Mouse (Mus musculus) left cerebral cortex, postnatal 36 days (tissue): ENCODE data around the gene Folr1. TPM values are rescaled to one million over a fixed set of nuclear protein-coding genes. Genes with fewer than 3 reads are reported as not detected.

ENCODE experiments used
- DNase-seq, 2 experiments: peaks; one replicate each; pipeline ENCODE4 v3.0.0; 2021 to 2022; ENCODE audit warnings: low spot score in 2 of 2, mixed read lengths in 1 of 2
- intact Hi-C: fragments of 180-260 bp; cut with DNase I; formaldehyde crosslinking; loops from one replicate; pipeline ENCODE4 v1.15.1; 2025
- total RNA-seq, 2 experiments: library from RNA; stranded (reverse); gene quantifications; 2 replicates each; pipeline ENCODE4 v1.2.3; 2021

Gene Folr1
- total RNA-seq: 1 to 10 TPM; 1.0 to 1.2 TPM

GRCm38 (mm10) chr7:101870629-101871028 is at the start of gene Folr1:
Folr1 (minus strand) TSS chr7:101870788.
- intact Hi-C loops: no loop called here
- no peak for DNase-seq

GRCm38 (mm10) chr7:101918071-101918470 is 47.5 kb upstream of the Folr1 start:
- intact Hi-C loops: loop anchor here (5.0 kb wide), 1 partner anchor 164 kb away; the partner anchor contains the start of gene Trpc2
- peak; percentile 30 to 59 for DNase-seq

- intact Hi-C loops: no loop called here
- no peak for DNase-seq
These were observed 41.4 kb upstream of the Folr1 start for GRCm38 (mm10) chr7:101911982-101912381.

- intact Hi-C loops: no loop called here
- DNase-seq: no peak
These were observed 39.5 kb upstream of the Folr1 start for GRCm38 (mm10) chr7:101910138-101910537.

GRCm38 (mm10) chr7:101908367-101908766 is 37.8 kb upstream of the Folr1 start:
- intact Hi-C loops: no loop called here

GRCm38 (mm10) chr7:101906696-101907095 is 36.1 kb upstream of the Folr1 start:
- DNase-seq: no peak
- intact Hi-C loops: loop anchor here (1.0 kb wide), 1 partner anchor 27 kb away; the partner anchor contains the start of gene Lrrc51

More at GRCm38 (mm10) chr7:101908367-101908766, 37.8 kb upstream of the Folr1 start:
- no peak for DNase-seq

GRCm38 (mm10) chr7:101906287-101906681 is 35.7 kb upstream of the Folr1 start, which contains the start of gene Tomt:
Tomt (minus strand) TSS chr7:101906359.
- intact Hi-C loops: loop anchor here (1.0 kb wide), 1 partner anchor 27 kb away; the partner anchor contains the start of gene Lrrc51
- DNase-seq: no peak

DNA sequence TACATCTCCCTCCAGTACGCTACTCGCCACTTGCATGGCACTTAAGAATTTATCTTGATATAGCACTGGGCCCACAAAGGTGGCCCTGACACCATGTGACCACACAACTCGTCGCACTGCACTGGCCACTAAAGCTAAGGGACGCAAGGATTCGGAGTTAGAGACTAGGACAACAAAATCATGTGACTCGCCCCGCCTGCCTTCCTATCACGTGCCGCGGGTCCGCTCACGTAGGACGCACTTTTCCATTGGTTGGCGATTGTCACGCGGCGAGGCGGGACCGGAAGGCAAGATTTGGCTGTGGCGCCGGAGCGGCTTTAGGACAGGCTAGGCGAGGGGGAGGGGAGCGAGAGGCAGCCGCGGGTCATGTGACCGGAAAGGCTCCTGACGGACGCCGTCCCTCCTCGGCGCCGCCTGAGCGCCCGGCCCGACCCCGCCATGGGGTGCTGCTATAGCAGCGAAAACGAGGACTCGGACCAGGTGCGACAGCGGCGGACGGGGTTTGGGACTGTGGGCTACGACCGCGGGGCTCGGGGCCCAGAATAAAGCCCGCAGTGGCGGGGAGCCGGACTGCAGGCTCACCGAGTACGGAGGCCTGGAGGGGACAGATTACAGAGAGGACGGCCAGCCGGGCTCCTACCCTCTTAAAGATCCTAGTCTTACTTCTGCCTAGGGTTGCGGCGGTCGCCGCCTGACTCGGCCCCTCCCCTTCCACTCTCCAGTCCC is 35.1 kb upstream of the Folr1 start, which contains the start of gene Lamtor1:
Gene Lamtor1, plus strand, starts transcription at position 344 of the 726 bp plus-strand sequence.
- intact Hi-C loops: loop anchor here (1.0 kb wide), 2 partner anchors 9 to 28 kb away; partner anchors contain the start of gene Lrrc51
- DNase-seq: peak; percentile 100

- intact Hi-C loops: no loop called here
These were observed 32.3 kb upstream of the Folr1 start for GRCm38 (mm10) chr7:101902846-101903245.

GRCm38 (mm10) chr7:101901969-101902368 is 31.4 kb upstream of the Folr1 start:
- intact Hi-C loops: no loop called here
- no peak for DNase-seq

More at GRCm38 (mm10) chr7:101902846-101903245, 32.3 kb upstream of the Folr1 start:
- no peak for DNase-seq

DNA sequence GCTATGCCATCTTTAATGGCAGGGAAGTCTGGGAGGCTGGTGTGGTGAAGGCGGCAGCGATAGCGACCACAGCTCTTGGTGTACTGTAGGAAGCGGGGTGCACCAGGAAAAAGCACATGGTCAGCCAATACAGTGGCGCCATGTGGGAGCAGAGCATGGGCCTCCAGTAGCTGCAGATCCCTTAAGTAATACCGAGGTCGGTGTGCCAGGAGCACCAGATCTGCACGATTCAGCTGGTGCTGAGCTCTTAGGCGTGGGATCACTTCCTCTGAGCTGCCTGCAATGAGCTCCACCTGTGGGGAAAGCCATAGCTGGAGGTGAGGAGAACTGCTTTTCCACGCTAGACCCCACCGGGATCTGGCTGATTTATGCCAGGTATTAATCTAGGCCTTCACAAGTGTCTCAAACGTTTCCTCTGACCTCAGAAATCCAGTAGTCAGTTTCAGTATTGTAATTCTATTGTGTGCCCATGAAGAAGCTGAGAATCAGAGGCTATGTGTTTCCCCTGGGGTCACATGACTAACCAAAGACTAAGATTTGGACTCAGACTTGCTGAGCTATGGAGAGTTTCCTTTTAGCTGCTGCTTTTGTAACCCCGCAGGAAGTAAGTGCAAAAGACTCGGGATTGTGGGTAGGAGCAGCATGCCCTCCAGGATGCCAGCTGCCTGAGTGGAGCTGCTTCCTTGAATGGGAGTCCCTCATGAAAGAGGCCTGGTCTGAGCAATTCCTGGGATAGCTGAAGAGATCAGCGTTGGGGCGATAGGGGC is 29.9 kb upstream of the Folr1 start:
- intact Hi-C loops: no loop called here
- no peak for DNase-seq

DNA sequence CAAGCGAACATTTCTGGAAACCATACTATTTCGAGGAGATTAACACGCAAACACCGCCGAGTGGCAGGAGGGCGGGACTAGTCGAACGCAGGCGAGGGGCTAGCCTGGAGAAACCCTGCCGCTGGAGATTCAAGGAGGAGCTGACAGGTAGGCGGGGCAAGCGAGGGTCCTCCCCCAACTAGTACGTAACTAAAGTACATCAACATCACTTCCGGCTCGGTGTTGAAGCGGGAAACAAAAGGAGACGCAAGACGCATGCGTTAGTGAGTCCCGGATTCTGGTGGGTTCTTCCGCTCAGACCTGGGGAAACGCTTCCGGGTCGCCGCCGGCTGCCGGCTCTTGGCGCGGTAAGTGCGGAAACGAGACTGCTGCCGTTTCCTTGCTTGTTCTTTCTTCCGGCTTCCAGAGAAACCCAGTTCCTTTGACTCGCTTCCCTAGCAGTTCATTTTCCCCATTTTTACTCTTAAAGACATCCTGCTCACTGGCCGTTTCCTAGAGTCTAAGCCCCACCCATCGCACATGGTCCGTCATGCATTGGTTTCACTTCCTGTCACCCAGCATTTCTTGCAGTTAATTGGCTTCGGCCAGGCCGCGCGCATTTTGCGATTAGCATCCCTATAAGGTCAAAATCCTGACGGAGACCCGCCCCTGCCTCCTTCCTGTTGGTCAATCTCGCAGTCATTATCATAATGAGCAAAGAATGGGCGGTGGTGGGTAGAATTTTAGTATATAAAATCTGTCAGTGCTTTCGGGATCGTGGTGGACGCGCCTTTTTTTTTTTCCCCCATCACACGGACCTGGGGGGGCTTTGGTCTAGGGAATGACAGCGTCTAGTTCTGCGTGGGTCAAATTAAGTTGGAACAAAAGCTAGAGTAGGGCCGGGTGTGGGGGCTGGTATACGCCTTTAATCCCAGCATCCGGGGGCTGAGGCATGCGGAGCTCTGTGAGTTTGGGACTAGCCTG is 25.8 kb upstream of the Folr1 start:
- intact Hi-C loops: loop anchor here (1.0 to 5.0 kb wide), 3 partner anchors 9 to 234 kb away; partner anchors contain the start of genes Clpb, Inppl1 and Lamtor1
- peak; percentile 96 to 98 for DNase-seq

- no peak for DNase-seq
- intact Hi-C loops: loop anchor here (1.0 to 5.0 kb wide), 3 partner anchors 10 to 233 kb away; partner anchors contain the start of genes Clpb, Inppl1 and Lamtor1
These were observed 25.1 kb upstream of the Folr1 start for GRCm38 (mm10) chr7:101895695-101896094.

DNA sequence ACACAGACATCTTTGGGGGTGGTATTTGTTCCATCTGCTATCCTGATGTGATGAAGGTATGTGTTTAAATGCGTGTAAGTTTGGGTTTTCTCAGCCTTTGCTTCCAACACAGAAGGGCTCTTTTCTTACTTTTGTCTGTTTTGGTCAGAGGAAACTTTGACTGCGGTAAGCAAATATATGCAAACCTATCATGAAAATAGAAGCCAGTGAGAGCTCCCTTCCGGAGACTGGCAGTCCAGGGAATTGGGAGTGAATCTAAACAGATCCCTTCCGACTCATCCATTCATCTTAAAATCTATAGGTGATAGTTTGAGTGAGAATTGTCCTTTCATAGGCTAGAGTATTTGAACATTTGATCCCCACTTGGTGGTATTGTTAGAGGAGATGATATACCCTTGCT is 17.9 kb upstream of the Folr1 start:
- intact Hi-C loops: no loop called here
- no peak for DNase-seq

GRCm38 (mm10) chr7:101886274-101886673 is 15.7 kb upstream of the Folr1 start:
- no peak for DNase-seq
- intact Hi-C loops: no loop called here

- intact Hi-C loops: no loop called here
- DNase-seq: no peak
These were observed 13.6 kb upstream of the Folr1 start for GRCm38 (mm10) chr7:101884160-101884559.

GRCm38 (mm10) chr7:101882413-101883154 is 12.0 kb upstream of the Folr1 start:
- DNase-seq: peak in 1 of 2 experiments; percentile 22
- intact Hi-C loops: no loop called here

DNA sequence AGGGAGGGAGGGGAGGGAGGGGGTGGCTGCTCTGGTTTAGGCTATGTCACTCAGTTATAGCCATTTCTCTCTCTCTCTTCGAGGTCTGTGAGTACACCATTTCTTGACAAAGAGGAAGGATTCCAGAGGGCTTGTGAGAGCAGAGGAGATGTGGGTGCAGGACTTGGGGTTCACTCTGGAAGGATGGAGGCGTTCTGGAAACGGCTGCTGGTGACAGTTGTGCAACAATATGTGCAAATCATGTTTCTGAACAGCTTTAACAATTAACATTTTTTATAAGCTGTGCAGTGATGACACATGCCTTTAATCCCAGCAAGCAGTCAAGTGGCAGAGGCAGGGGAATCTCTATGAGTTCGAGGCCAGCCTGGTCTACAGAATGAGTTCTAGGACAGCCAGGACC is 10.3 kb upstream of the Folr1 start:
- intact Hi-C loops: no loop called here
- DNase-seq: no peak
